Mouse (Mus musculus) midbrain, postnatal 0 days (tissue): Measurements from ENCODE around the gene C1qtnf1. TPM values are rescaled to one million over a fixed set of nuclear protein-coding genes. Genes with fewer than 3 reads are reported as not detected.

ENCODE experiments used
- ATAC-seq: fragments of 200-750 bp; cut with Nextera tagmentation; 2 replicates; pipeline ENCODE4 v1.8.0; 2017; ENCODE audit warnings: moderate number of reproducible peaks, mild to moderate bottlenecking, moderate TSS enrichment, moderate library complexity; ENCODE audit not compliant: low FRiP score
- DNase-seq: peaks from one replicate; pipeline ENCODE4 v3.0.0-alpha.2; 2015; ENCODE audit warnings: low spot score
- H3K27ac ChIP-seq: fragments of 300-500 bp; sonication (generic); 2 replicates; pipeline ENCODE4 v1.5.1; 2014; ENCODE audit warnings: low read depth, mild to moderate bottlenecking, low read length, mixed read lengths
- H3K27me3 ChIP-seq: fragments of 300-500 bp; sonication (generic); 2 replicates; pipeline ENCODE4 v1.6.1; 2014; ENCODE audit warnings: low read length, control low read depth, mixed read lengths; ENCODE audit not compliant: insufficient read depth
- H3K36me3 ChIP-seq: fragments of 300-500 bp; sonication (generic); 2 replicates; pipeline ENCODE4 v1.6.1; 2014; ENCODE audit warnings: low read length, control low read depth, mixed read lengths; ENCODE audit not compliant: insufficient read depth
- H3K4me1 ChIP-seq: fragments of 300-500 bp; sonication (generic); 2 replicates; pipeline ENCODE4 v1.6.1; 2014; ENCODE audit warnings: mild to moderate bottlenecking, control low read depth, antibody characterized with exemption, low read length, mixed read lengths; ENCODE audit not compliant: insufficient read depth
- H3K4me2 ChIP-seq: fragments of 300-500 bp; sonication (generic); 2 replicates; pipeline ENCODE4 v1.6.1; 2014; ENCODE audit warnings: low read depth, mild to moderate bottlenecking, low read length, mixed read lengths; ENCODE audit not compliant: poor library complexity, severe bottlenecking
- H3K4me3 ChIP-seq: fragments of 300-500 bp; sonication (generic); 2 replicates; pipeline ENCODE4 v1.5.1; 2014; ENCODE audit warnings: low read depth, mild to moderate bottlenecking, low read length, moderate library complexity
- H3K9ac ChIP-seq: fragments of 300-500 bp; sonication (generic); replicated peaks from 2 replicates; pipeline ENCODE4 v1.6.1; 2014; ENCODE audit warnings: mild to moderate bottlenecking, low read length, moderate library complexity, mixed read lengths; ENCODE audit not compliant: poor library complexity, severe bottlenecking
- H3K9me3 ChIP-seq: fragments of 300-500 bp; sonication (generic); 2 replicates; pipeline ENCODE4 v1.6.1; 2016; ENCODE audit warnings: low read length, control low read depth
- CTCF ChIP-seq: IDR thresholded peaks from 2 replicates; pipeline ENCODE4 v1.5.1; 2016; ENCODE audit warnings: antibody characterized with exemption, mild to moderate bottlenecking
- WGBS: fragments of 180-500 bp; shearing (Covaris S2); extraction: QIAGEN DNeasy Blood & Tissue Kit; methylation state at CpG from one replicate; pipeline ENCODE4 v1.1.7; 2014; 5-methylcytosine and 5-hydroxymethylcytosine counted together
- polyA plus RNA-seq: library from polyadenylated mRNA; unstranded; fragments of >200 nt; fragmentation: Nextera tagmentation; extraction: Ambion mirVana; gene quantifications from 2 replicates; pipeline ENCODE4 v1.2.1, GENCODE M21; 2015
- total RNA-seq: library from RNA; depleted of rRNA; stranded (reverse); fragments of >200 nt; gene quantifications from 2 replicates; pipeline ENCODE4 v1.2.3, GENCODE M21; 2014

The C1qtnf1 gene
- total and polyA plus RNA-seq, 2 experiments from 2014 or later = 5.2 to 8.7 TPM

DNA sequence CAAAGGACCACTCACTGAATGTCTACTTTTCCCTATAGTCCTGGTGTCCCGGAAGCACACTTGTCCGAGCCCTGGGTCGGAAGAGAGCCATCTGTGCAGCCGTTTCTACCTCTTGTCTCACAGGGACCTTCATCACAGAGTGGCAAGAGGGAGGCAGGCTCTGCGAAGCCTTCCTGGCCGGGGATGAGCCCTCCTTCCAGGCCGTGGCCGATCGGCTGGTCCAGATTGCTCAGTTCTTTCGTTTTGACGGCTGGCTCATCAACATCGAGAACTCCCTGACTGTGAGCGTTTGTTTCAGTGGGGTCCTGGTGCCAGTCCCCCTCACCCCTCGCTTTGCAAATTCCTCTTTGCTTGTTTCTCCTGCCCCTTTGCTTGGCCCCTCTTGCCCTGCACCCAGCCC lies 53.7 kb downstream of the C1qtnf1 start:
- Histone ChIP-seq H3K4me3 (no peak overlapping the region), H3K27me3 (no peaks in the 10 kb centered on the region), H3K27ac (no peak overlapping the region), H3K4me2 (no peak overlapping the region), H3K9me3 (no peaks in the 10 kb centered on the region), H3K36me3 (peaks cover 6% of the 10 kb centered on the region), H3K9ac (no peak overlapping the region), H3K4me1 (no peaks in the 10 kb centered on the region)
- DNase-seq (no peak), ATAC-seq (no peak)
- TF ChIP-seq CTCF = no peak
- WGBS = 82% methylated on average over 14 of the region's 14 CpGs

DNA sequence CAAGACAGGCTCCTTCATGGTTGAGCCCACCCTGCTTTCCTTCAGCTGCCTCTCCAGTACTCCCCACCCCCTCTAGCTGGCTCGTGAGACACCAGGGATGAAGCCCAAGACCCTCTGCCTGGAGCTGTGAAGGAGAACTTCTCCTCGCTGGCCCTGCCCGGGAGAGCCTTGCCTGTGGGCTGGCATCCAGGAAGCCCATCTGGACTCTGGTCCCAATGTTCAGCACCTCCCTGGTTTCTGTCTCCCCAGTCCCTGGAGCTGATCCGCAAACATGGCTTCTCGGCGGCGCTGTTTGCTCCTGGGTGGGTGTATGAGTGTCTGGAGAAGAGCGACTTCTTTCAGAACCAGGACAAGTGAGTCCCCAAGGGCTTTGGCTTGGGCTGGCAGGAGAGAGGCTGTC lies 56.2 kb downstream of the C1qtnf1 start:
- ATAC-seq = no peak
- WGBS = 87% methylated on average over 8 of the region's 8 CpGs
- Histone ChIP-seq H3K4me2 (no peak overlapping the region), H3K4me3 (no peak overlapping the region), H3K9ac (no peak overlapping the region), H3K4me1 (no peaks in the 10 kb centered on the region), H3K9me3 (no peaks in the 10 kb centered on the region), H3K36me3 (peaks cover 6% of the 10 kb centered on the region), H3K27me3 (no peaks in the 10 kb centered on the region), H3K27ac (no peak overlapping the region)
- no peak for DNase-seq
- TF ChIP-seq CTCF = no peak

DNA sequence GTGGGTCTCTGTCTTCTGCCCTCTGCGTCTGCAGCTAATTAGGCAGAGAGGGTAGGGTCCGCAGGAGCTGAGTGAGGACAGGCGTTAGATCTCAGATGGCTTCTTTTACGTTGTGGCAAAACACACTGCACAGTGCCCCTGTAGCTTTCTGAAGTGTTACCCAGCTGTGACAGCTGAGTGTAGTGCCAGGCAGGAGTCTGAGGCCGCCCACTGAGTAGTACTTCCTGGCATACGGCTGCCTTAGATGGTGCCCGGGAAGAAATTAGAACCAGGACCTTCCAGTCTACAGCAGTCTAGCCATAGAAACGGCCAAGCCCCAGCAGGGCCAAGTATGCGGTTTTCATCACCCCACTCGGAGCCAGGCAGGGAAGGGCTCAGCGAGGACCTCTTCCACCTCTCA lies 57.3 kb downstream of the C1qtnf1 start:
- H3K27ac ChIP-seq = no peak overlapping the region
- TF ChIP-seq CTCF = no peak
- H3K4me2 ChIP-seq = no peak overlapping the region
- no peaks in the 10 kb centered on the region for H3K9me3 ChIP-seq
- peaks cover 6% of the 10 kb centered on the region for H3K36me3 ChIP-seq
- H3K9ac ChIP-seq = no peak overlapping the region
- DNase-seq (no peak), ATAC-seq (no peak)
- H3K4me3 ChIP-seq = no peak overlapping the region
- 79% methylated on average over 11 of the region's 11 CpGs for WGBS
- no peaks in the 10 kb centered on the region for H3K4me1 ChIP-seq
- no peaks in the 10 kb centered on the region for H3K27me3 ChIP-seq

DNA sequence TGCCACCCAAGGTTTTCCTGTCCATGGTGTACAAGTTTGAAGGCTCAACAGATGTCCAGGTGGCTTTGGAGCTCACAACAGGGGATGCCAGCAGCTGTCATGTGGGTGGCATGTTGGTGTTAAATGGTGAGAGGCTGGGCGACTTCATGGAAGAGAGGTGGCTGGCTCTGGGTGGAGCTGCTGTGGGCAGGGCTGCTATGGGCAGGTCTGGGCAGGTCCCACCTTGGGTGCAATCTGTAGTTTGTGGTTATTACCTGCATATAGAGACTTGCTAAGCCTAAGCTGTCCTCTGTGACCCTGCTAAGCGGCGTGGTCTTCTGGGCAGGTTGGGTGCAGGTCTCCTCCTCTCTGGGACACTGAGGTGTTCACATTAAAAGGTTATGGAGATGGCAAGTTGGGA lies 57.8 kb downstream of the C1qtnf1 start:
- Histone ChIP-seq H3K4me2 (no peak overlapping the region), H3K36me3 (peaks cover 6% of the 10 kb centered on the region), H3K27ac (no peak overlapping the region), H3K4me1 (no peaks in the 10 kb centered on the region), H3K9me3 (no peaks in the 10 kb centered on the region), H3K27me3 (no peaks in the 10 kb centered on the region), H3K9ac (no peak overlapping the region), H3K4me3 (no peak overlapping the region)
- WGBS = 91% methylated on average over 3 of the region's 3 CpGs
- no peak for ATAC-seq
- TF ChIP-seq CTCF = no peak
- no peak for DNase-seq

DNA sequence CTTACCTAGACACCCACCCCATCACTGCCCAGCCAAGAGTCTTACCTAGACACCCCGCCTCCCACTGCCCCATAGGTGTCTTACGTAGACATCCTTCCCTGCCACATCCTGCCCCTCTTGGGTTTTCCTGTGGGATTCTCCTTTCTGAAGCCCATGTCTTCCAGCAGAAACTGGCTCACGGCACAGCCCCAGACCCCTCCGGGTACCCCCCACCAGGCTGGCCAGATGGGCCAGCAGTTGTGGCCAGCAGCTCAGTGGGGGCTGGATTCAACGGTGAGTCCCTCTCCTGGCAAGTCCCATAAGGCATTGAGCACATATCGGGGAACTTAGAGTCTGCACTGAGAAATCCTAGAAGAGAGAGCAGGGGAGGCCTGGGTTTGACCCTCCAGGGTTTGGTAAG lies 58.3 kb downstream of the C1qtnf1 start:
- Histone ChIP-seq H3K27ac (no peak overlapping the region), H3K36me3 (peaks cover 6% of the 10 kb centered on the region), H3K4me3 (no peak overlapping the region), H3K4me2 (no peak overlapping the region), H3K9me3 (no peaks in the 10 kb centered on the region), H3K27me3 (no peaks in the 10 kb centered on the region), H3K4me1 (no peaks in the 10 kb centered on the region), H3K9ac (no peak overlapping the region)
- no peak for DNase-seq
- no peak for ATAC-seq
- no peak for TF ChIP-seq CTCF
- WGBS = 83% methylated on average over 6 of the region's 6 CpGs

DNA sequence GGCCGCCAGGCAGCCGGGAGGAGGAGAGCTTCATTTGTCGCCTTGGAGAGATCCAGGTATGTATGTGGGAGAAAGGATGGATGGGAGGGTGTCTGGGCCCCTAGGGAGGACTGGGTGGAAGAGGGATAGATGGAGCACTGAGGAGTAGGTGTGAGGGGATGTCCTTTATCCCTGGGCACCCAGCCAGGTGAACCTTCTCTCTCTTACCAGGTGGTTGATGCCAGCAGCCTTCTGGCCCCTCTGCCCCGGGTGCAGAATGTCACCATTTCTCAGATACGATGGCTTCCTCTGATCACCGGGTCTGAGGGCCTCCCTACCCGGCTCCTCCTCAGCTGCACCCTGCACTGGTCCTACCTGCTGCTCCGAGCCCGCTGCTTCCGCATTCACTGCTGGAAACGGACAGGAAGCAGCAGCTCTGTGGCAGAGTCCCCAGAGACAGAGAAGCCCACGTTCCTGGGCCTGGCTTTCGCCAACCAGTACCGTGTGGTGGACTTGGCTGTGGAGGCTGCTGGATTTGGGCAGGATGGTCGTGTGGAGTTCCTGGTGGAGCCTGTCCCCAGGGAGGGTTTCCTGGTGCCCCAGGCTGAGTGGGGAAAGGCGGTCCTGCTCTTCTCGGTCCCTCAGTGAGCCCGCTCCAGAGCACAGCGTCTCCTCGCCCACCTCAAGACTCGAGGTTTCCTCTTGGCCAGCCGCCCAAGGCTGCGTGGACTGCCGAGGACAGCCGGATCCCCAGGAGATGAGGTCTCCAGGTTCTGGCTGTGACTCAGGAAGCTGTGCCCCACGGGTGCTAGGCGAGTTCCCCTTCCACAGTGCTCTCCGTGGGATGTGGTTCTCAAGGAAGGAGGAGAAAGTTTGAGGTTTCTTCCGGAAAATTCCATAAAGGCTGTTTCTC lies 59.1 kb downstream of the C1qtnf1 start:
- Histone ChIP-seq H3K9ac (no peak overlapping the region), H3K4me3 (no peak overlapping the region), H3K36me3 (peaks cover 6% of the 10 kb centered on the region; the same call in 1 of the 2 replicates), H3K27ac (no peak overlapping the region), H3K4me1 (no peaks in the 10 kb centered on the region), H3K9me3 (no peaks in the 10 kb centered on the region), H3K27me3 (no peaks in the 10 kb centered on the region), H3K4me2 (no peak overlapping the region)
- WGBS = 86% methylated on average over 29 of the region's 29 CpGs
- no peak for ATAC-seq
- DNase-seq = no peak
- TF ChIP-seq CTCF = no peak
